Comparison of ENCODE assay signal across 8 mouse cellular contexts in genomic region chr9:21791861-21792260, GRCm38 (mm10). TPM values are rescaled to one million over a fixed set of nuclear protein-coding genes. Genes with fewer than 3 reads are reported as not detected.
A peak's percentile ranks its signal among the peaks of the same experiment; 100 is the strongest.
DNase-seq lines count a peak whose midpoint lies in the region.

No protein-coding gene starts in this region.

- DNase-seq in urinary bladder, postnatal 14 days (ENCODE audit: low spot score) = peak; percentile 62
- no peak for DNase-seq in urinary bladder, postnatal 10 days (ENCODE audit: low spot score)
- DNase-seq in heart, adult 8-10 months (ENCODE audit: low spot score) = peak; percentile 63
- DNase-seq in kidney, postnatal 14 days = peak; percentile 84
- no peak for DNase-seq in thymus, postnatal 25 days
- DNase-seq in B cell, adult 2 months = no peak
- DNase-seq in embryo, embryonic 10.5 days (ENCODE audit: low spot score) = no peak
- DNase-seq in layer of hippocampus, postnatal 10 days (ENCODE audit: low spot score in 2 of 2) = no peak

RNA-seq across cellular contexts. Expression of gene Kank2, which starts 6.7 kb away (rescaled TPM):
- total RNA-seq in heart, adult 8-10 months (2022) = 10 to 100 TPM; 64.2 to 67.2 (median 65.6) TPM
- 1 to 10 TPM; 7.5 to 7.8 TPM for total RNA-seq in layer of hippocampus, postnatal 10 days (2021)

RNA-seq across cellular contexts. Expression of gene Spc24, which starts 31.8 kb away (rescaled TPM):
- total RNA-seq in heart, adult 8-10 months (2022) = 1 to 10 TPM; 5.6 to 8.6 (median 7.7) TPM
- 1 to 10 TPM; 4.6 to 6.4 TPM for total RNA-seq in layer of hippocampus, postnatal 10 days (2021)

RNA-seq across cellular contexts. Expression of gene Angptl8, which starts 43.4 kb away (rescaled TPM):
- under 1 TPM in 1 of 4 experiments, not detected in 3; 0.38 TPM for total RNA-seq in heart, adult 8-10 months (2022)
- not detected for total RNA-seq in layer of hippocampus, postnatal 10 days (2021)

Comparison
In these comparisons a context has a peak if more than half of its experiments do, and no peak if none do; other contexts are left out.
1. DNase-seq: peak in urinary bladder, postnatal 14 days (single experiment), heart, adult 8-10 months (single experiment) and kidney, postnatal 14 days (single experiment); none in urinary bladder, postnatal 10 days (single experiment), thymus, postnatal 25 days (single experiment), B cell, adult 2 months (0 of 2), embryo, embryonic 10.5 days (single experiment) and layer of hippocampus, postnatal 10 days (0 of 2).
2. RNA of gene Kank2, which starts 6.7 kb away (total RNA-seq): 64.2 to 67.2 TPM in heart, adult 8-10 months; 7.5 to 7.8 TPM in layer of hippocampus, postnatal 10 days; every median in the first group is over 4 times any median in the second.